Mouse (Mus musculus): Measurements from ENCODE around the gene Tbxa2r. TPM values are rescaled to one million over a fixed set of nuclear protein-coding genes. Genes with fewer than 3 reads are reported as not detected.

Gene Tbxa2r
- total RNA-seq, 2 experiments from 2014 or later, result 0.83 to 1.00 TPM

DNA sequence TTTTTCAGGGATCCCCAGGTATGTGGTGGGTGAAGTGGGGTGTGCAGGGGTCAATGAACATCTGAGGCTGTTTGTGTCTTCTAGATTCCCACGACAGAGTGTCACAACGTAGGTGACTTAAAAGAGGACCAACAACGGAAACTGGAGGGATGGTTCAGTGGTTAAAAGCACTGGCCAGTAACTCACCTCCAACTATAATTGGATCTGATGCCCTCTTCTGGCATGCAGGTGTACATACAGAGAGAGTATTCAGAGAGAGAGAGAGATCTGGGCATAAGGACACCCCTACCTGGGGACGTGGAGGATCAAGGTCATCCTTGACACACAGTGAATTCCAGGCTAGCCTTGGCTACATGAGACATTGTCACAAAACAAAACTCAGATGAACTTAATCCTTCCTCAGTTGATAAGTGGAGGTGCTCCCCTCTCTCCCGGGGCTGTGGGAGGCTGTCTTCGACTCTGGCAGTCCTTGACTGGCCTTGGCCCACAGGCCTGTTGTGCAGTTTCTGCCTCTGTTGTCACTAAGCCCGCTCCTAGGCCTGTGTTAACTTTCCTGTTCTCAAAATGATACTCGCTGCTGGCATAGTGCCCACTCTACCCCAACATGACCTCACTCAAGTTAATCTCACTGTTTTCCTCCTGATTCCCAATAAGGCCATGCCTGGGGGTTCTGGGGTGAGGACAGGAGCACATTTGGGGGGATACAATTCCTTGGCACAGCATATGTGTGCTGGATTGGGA lies 16.1 kb downstream of the Tbxa2r start:
- no peak for DNase-seq

GRCm38 (mm10) chr10:81345162-81345534 lies 16.6 kb downstream of the Tbxa2r start:
- no peak for DNase-seq

GRCm38 (mm10) chr10:81346453-81347067 lies 18.0 kb downstream of the Tbxa2r start:
- DNase-seq, result no peak

DNA sequence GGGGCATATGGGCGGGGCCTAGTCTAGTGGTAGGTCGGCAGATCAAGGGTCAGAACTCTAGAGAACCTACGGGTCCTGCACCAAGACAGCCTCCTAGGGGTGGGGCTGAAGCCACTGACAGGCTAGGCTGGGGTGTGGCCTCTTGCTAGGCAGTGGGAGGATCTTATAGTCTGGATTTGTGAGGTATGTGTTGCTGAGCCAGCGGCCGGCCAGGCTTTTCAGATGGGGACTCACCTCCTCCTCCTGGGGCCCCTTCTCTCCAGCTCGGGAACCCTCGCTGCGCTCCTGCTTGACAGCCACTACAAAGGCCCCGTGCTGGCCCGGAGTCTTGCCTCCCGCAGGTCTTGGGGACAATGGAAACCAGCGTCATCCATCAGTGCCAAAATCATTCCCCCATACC lies 20.6 kb downstream of the Tbxa2r start:
- DNase-seq, result no peak

DNA sequence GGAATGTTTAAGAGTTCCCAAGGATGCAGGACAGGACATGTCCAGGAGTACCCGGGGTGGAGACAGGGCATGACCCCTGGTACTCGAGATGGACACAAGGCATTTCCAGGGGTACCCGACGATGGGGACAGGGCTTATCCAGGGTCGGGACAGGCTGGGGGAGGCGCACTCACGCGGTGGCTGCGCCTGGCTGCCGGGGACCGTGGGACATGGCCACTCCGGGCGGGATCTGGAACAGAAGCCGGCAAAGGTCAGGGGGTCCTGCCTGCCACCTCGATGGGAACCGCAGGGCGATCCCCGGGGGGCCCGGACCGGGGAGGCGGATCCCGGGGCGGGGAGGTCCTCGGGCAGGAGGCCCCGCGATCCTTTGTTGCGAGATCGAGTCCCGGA lies 21.4 kb downstream of the Tbxa2r start:
- no peak for DNase-seq

GRCm38 (mm10) chr10:81350351-81351063 lies 22.0 kb downstream of the Tbxa2r start, which contains the start of gene Hmg20b:
TSS of gene Hmg20b (minus strand) at chr10:81350480.
- DNase-seq, result peak; percentile 99

DNA sequence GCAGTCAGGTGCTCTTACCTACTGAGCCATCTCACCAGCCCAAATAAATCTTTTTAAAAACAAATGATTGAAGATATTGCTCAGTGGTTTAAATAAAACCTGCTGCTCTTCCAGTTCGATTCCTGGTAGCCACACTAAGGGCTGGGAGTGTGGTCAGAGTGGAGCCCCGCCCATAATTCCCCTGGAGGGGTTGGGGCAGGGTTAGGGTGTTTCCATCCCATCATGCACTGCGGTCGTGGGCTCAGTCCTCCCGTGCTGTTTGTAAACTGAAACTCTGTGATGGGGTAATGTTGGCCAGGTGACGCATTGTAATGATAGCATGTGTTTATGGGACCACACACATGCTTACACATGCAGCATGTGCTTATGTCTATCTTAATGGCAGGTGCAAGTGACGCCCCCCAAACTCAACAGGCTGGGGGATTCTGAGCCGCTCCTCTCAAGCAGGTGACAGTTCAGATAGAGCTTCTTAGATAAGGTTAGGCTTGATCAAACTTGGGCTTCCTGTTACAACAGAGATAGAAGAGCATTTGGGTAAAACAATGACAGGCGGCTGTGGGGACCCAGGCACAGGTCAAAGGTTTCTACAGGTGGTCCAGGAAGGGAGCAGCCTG lies 23.3 kb downstream of the Tbxa2r start:
- DNase-seq, result no peak

GRCm38 (mm10) chr10:81354738-81355477 lies 26.4 kb downstream of the Tbxa2r start:
- no peak for DNase-seq

DNA sequence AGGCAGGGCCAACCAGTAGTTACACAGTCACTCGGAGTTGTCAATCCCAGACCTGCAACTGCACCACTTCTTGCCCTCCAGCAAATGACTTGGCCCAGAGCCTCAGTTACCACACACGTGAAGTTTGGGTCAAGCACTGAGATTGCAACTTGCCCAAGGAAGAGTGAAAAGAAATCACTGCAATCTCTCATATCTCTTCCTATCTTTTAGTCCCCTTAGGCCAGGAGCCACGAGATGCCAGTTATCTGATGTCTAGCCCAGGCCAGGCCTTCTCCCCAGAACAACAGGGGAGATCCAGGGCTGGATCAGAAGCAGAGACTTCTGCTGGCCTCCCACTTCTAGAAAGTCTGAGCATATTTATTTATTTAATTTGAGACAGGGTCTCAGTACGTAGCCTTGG lies 27.0 kb downstream of the Tbxa2r start:
- DNase-seq, result no peak

GRCm38 (mm10) chr10:81356352-81356990 lies 27.9 kb downstream of the Tbxa2r start:
- no peak for DNase-seq

DNA sequence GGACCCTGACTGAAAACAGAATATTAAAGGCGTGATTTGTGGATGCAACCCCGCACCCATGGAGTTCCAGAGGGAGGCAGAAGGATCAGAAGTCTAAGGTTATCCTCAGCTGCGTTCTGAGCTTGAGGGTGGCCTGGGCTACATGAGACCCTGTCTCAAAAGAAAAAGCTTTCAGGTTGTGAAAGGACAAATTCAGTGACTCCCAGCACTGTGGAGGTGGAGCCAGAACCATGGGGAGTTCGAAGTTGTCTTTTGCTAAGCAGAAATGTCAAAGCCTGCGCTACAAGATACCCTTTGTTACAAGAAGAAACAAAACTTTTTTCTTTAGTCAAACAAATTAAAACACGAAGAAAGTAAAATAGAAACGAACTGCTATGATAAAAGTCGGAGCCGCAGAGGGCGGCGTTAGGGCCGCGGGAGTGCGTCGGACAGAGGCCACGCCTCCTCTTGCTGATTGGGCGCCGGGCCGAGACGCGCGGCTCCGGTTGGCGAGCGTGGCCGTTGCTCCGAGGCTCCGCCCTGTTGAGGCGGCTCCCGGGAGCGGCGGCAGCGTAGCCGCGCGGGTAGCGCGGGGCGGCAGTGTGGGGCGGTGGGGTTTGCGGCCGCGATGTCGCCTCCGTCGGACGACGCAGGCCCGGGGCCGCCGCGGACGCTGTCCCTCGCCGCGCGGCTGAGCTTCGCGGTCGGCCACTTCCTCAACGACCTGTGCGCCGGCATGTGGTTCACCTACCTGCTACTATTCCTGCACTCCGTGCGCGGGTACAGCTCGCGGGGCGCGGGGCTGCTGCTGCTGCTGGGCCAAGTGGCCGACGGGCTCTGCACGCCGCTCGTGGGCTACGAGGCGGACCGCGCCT lies 28.7 kb downstream of the Tbxa2r start, which contains the start of gene Mfsd12:
Mfsd12 (plus strand) TSS at position 501 of the 854 bp plus-strand sequence.
- peak; percentile 90 for DNase-seq

GRCm38 (mm10) chr10:81358209-81358608 lies 29.7 kb downstream of the Tbxa2r start:
- DNase-seq, result no peak

DNA sequence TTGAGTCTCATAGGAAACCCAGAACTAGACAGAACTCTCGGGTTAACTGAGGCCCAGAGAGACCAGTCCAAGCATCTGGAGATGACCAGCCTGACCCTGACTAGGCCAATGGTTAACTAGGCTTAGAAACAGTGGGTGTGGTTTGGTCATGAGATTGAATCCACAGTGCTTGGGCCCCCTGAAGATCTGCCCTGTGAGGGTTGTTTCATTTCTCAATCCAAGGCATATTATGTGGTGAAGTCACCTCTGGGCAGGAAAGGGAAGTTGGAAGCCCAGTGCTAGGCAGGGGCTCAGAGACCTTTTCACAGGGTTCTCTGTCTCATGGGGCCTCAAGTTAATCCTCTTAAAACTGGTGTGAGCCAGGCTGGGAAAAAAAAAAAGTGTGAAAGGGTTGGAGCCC lies 30.3 kb downstream of the Tbxa2r start:
- no peak for DNase-seq

DNA sequence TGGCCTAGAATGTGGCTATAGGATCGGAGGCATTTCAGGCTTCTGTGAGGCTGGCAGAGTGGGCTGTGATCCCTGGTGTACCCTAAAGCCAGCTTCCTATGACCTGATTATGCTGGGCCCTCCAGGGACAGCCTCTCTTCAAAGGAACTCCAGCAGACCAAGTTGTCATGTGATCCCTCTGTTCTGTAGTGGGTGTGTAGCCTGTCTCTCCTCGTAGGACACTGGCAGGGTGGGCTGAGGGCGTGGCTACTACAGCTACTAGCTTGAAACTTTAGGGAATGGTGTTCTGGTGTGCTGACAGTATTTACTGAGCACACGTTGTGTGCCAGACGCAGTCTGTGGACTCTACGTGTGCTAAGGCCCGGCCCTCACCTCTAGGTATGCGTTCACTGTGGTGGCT lies 32.2 kb downstream of the Tbxa2r start:
- DNase-seq, result no peak

- DNase-seq, result no peak
Observed at GRCm38 (mm10) chr10:81362336-81362949, 33.9 kb downstream of the Tbxa2r start.

GRCm38 (mm10) chr10:81363436-81364346 lies 35.2 kb downstream of the Tbxa2r start:
- no peak for DNase-seq

- no peak for DNase-seq
Observed at GRCm38 (mm10) chr10:81364666-81365065, 36.1 kb downstream of the Tbxa2r start.

GRCm38 (mm10) chr10:81365073-81365472 lies 36.5 kb downstream of the Tbxa2r start:
- DNase-seq, result no peak
